Mouse (Mus musculus): ENCODE measurements around the gene Ei24. TPM values are rescaled to one million over a fixed set of nuclear protein-coding genes. Genes with fewer than 3 reads are reported as not detected.

Ei24 gene
- polyA plus RNA-seq (2014; fragmentation: Illumina TruSeq; extraction: RNeasy Lipid Tissue Mini Kit (QIAGEN cat#74804); ENCODE audit: insufficient read depth, low read depth, low replicate concordance): 66.6 TPM

DNA sequence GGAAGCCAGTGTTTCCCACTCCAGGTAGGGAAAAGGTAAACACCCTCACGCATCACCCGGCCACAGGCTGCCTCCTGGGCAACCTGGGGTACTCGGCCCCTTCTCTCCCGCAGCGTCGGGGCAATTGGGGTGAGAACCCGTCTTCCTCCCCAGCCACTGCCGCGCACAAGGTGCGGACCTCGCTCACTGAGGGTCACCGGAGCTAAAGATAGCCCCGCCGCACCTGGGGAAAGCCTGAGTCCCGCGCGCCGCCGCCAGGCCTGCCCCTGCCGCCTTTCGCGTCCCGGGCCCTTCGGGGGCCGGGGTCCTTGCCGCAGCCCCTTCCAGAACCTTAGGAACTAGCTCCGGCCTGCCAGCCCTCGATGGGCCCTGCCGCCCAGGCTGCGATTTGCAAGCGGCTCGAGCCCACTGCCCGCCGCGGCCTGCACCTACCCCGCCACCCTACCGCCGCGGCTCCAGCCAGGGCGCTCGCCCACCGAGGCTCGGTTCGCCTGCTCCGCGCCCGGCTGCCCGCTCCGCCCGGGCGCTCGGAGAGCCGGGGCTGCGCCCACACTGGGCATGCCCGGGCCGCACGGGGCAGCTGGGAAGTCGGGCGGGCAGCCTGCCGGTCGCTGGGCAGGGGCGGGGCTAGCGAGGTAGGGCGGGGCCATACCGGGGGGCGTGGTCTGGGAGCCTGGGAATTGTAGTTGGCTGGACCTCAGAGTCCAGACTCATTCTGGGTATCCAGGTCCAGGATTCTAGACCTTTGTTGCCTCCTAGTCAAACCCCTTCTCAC is at the start of gene Ei24:
Ei24 (minus strand) TSS at position 613 of the 775 bp plus-strand sequence.

DNA sequence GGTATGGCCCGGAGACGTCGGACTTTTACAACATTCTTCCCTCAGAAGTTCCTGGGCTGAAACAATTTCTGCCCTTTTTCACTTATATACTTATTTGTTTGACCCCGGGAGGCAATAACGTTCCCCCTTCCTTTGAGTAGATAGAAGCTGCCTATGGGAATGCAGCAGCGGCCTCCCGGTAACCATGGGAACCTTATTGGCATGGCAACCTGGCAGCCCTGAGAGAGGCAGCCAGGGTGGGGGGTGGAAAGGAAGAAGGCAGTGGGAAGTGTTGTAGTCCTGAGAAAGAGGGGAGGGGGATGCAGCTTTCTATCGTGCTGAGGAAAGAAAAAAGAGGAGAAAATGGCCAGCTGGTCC is 24.4 kb upstream of the Ei24 start, which contains the start of gene Fez1:
Fez1 (plus strand) TSS at position 221 of the 357 bp plus-strand sequence.

DNA sequence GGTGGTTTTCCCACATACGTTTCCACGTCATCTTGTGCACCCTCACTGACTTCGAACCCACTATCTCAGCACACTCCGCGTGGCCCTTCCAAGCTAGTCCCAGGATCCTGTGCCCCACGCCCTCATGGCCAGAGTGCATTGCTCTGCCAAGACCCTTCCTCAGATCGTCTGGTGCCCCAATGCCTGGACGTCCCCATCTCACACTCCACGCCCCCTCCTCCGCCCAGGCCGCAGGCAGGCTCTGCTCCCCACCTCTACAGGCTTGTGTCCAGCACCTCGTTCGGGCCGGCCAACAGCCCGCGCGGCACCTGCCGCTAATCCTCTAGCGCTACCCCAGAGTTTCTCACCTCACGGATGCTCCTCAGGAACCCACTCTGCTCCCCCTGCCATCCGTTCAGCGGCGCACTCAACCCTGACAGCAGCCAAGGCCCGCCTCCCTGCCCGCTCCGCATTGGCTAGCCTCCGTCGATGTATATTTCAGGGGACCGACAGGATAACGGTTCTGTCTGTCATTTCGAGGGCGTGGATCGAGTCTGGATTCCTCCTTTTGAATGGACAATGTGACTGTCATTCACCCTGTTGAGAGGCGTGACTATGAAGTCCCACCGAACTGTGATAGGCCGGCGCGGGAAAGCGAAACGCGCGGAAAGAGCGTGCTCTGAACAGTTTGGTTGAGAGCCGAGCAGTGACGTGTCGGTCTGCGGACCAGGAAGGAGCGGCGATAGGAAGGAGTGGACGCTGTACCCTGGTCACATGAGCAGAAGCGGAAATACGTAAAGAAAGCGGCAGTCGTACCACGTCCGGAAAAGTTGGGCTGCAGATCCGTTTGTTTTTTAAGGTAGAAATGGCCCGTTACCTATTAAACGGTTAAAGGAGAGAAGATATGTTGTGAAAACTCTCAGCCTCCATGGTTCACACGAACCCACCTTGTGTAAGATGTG is 29.7 kb downstream of the Ei24 start, which contains the start of gene Stt3a:
Stt3a (minus strand) TSS at position 477 of the 941 bp plus-strand sequence.

Other genes starting within 250 kb of the Ei24 start
- gene Gm17689, start 214.8 kb downstream of the Ei24 start, polyA plus RNA-seq (2014; fragmentation: Illumina TruSeq; extraction: RNeasy Lipid Tissue Mini Kit (QIAGEN cat#74804); ENCODE audit: insufficient read depth, low read depth, low replicate concordance): not detected
- gene A630095E13Rik, start 154.0 kb downstream of the Ei24 start, polyA plus RNA-seq (2014; fragmentation: Illumina TruSeq; extraction: RNeasy Lipid Tissue Mini Kit (QIAGEN cat#74804); ENCODE audit: insufficient read depth, low read depth, low replicate concordance): not detected
- not detected for gene Acrv1, start 104.2 kb downstream of the Ei24 start, polyA plus RNA-seq (2014; fragmentation: Illumina TruSeq; extraction: RNeasy Lipid Tissue Mini Kit (QIAGEN cat#74804); ENCODE audit: insufficient read depth, low read depth, low replicate concordance)
- gene Chek1, start 70.3 kb downstream of the Ei24 start, polyA plus RNA-seq (2014; fragmentation: Illumina TruSeq; extraction: RNeasy Lipid Tissue Mini Kit (QIAGEN cat#74804); ENCODE audit: insufficient read depth, low read depth, low replicate concordance): 0.70 TPM
- 42.6 TPM for gene Stt3a, start 29.7 kb downstream of the Ei24 start, polyA plus RNA-seq (2014; fragmentation: Illumina TruSeq; extraction: RNeasy Lipid Tissue Mini Kit (QIAGEN cat#74804); ENCODE audit: insufficient read depth, low read depth, low replicate concordance)
- gene Fez1, start 24.5 kb upstream of the Ei24 start, polyA plus RNA-seq (2014; fragmentation: Illumina TruSeq; extraction: RNeasy Lipid Tissue Mini Kit (QIAGEN cat#74804); ENCODE audit: insufficient read depth, low read depth, low replicate concordance): 2.5 TPM